Mouse (Mus musculus): ENCODE results near the gene Kansl1l. TPM values are rescaled to one million over a fixed set of nuclear protein-coding genes. Genes with fewer than 3 reads are reported as not detected.
"Not testable (repeated sequence)": the region's sequence is repeated elsewhere in the genome, so short reads cannot be mapped to it uniquely, and the experiment has no call there.

The Kansl1l gene
- polyA plus RNA-seq, 1 experiment from 2014 or later, result 11.2 TPM

- Histone ChIP-seq H3K9me3 (ENCODE audit: low read length) (no peaks in the 10 kb centered on the region), H3K27ac (ENCODE audit: low read length) (no peak overlapping the region), H3K4me3 (ENCODE audit: low read depth, low read length) (no peak overlapping the region), H3K27me3 (replicated peaks; ENCODE audit: insufficient read depth, low read length) (no peaks in the 10 kb centered on the region), H3K36me3 (ENCODE audit: insufficient read depth, low read length) (peaks cover 7% of the 10 kb centered on the region; the same call in 1 of the 2 replicates), H3K4me1 (ENCODE audit: insufficient read depth, low read depth, low read length) (no peaks in the 10 kb centered on the region), H3K4me2 (replicated peaks; ENCODE audit: low read depth, low read length) (no peak overlapping the region), H3K9ac (replicated peaks; ENCODE audit: low read depth) (no peak overlapping the region)
- WGBS, result 69% methylated on average over 6 of the region's 6 CpGs
- no peak for TF ChIP-seq EP300 (IDR thresholded peaks at IDR 0.05)
- ATAC-seq (no peak), DNase-seq (ENCODE audit: low spot score) (no peak)
Measured at GRCm38 (mm10) chr1:66704523-66704922, 112.8 kb downstream of the Kansl1l start.

DNA sequence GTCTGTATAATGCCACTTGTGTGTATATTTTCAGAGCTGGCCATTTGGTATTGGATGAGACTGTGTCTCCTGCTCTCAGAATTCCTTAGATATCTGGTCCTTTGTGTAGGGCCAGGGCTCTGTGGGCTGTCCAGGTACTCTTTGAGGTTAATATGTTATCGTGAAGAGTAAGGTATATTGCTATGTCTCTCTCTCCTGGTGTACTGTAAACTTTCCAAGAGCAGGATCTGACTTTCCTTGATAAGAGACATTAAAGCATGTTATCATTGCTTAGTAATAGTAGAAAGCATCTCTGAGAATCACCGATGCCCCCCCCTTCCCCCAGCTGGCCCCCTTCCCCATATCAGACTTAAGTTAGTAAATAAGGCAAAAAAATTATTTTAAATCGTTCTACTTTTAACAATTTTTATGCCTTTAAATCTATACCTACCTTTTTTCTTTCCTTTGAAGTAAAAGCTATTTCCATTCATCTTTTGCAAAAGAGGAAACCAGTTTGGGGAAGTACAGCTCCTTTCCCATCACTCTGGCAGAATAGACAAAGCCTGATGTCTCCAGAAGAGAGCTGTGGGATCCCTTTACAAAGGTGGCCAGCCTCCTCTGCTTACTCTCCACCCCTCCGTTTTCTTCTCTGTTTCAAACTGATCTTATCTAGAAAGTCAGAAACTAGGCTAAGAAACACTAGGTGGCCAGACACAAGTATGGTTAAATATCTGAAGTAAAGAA is 114.6 kb downstream of the Kansl1l start:
- Histone ChIP-seq H3K27ac (ENCODE audit: low read length) (no peak overlapping the region), H3K9me3 (ENCODE audit: low read length) (no peaks in the 10 kb centered on the region), H3K27me3 (replicated peaks; ENCODE audit: insufficient read depth, low read length) (no peaks in the 10 kb centered on the region), H3K36me3 (ENCODE audit: insufficient read depth, low read length) (peaks cover 7% of the 10 kb centered on the region; the same call in 1 of the 2 replicates), H3K4me2 (replicated peaks; ENCODE audit: low read depth, low read length) (no peak overlapping the region), H3K4me1 (ENCODE audit: insufficient read depth, low read depth, low read length) (no peaks in the 10 kb centered on the region), H3K9ac (replicated peaks; ENCODE audit: low read depth) (no peak overlapping the region), H3K4me3 (ENCODE audit: low read depth, low read length) (no peak overlapping the region)
- no peak for ATAC-seq
- no peak for TF ChIP-seq CTCF (IDR thresholded peaks at IDR 0.05)
- no peak for TF ChIP-seq EP300 (IDR thresholded peaks at IDR 0.05)
- 76% methylated on average over 4 of the region's 4 CpGs for WGBS
- no peak for DNase-seq (ENCODE audit: low spot score)

DNA sequence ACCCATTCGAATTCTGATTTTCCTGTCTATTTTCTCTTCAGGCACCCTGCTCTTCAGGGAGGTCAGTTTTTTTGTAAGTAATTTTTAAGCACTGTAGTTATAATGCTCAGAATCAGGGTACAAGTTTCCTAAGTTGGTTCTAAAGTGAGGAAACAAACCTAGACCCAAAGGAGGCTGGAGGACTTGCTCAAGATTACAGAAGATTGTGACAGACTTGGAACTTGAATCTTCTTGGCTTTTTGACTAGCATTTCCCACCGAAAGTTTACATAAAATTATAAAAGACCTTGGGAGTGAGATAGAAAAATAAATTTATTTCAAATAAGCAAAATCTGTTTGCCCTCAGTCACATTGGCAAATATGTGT is 115.8 kb downstream of the Kansl1l start:
- 11% methylated on average over 2 of the region's 2 CpGs for WGBS
- DNase-seq (ENCODE audit: low spot score) (peak; percentile 82), ATAC-seq (no peak)

GRCm38 (mm10) chr1:66700693-66701575 is 116.4 kb downstream of the Kansl1l start, which contains the start of gene Rpe:
TSS of gene Rpe (plus strand) at chr1:66700831.
- TF ChIP-seq CTCF (IDR thresholded peaks at IDR 0.05) (peak; percentile 40; the same call in 1 of the 2 replicates), EP300 (IDR thresholded peaks at IDR 0.05) (no peak)
- WGBS, result under 1% methylated on average over 68 of the region's 73 CpGs
- Histone ChIP-seq H3K4me3 (ENCODE audit: low read depth, low read length) (peak within 1 kb of the TSS; percentile 75), H3K9me3 (ENCODE audit: low read length) (no peaks in the 10 kb centered on the region), H3K27me3 (replicated peaks; ENCODE audit: insufficient read depth, low read length) (no peaks in the 10 kb centered on the region), H3K4me2 (replicated peaks; ENCODE audit: low read depth, low read length) (peak within 1 kb of the TSS; percentile 70), H3K4me1 (ENCODE audit: insufficient read depth, low read depth, low read length) (no peaks in the 10 kb centered on the region), H3K9ac (replicated peaks; ENCODE audit: low read depth) (peak within 1 kb of the TSS; percentile 68), H3K27ac (ENCODE audit: low read length) (peak within 1 kb of the TSS; percentile 82), H3K36me3 (ENCODE audit: insufficient read depth, low read length) (no peaks in the 10 kb centered on the region)
- DNase-seq (ENCODE audit: low spot score), result peak; percentile 97
- ATAC-seq, result peak; percentile 100

More for the DNA sequence above, 115.8 kb downstream of the Kansl1l start:
- Histone ChIP-seq H3K4me3 (ENCODE audit: low read depth, low read length) (peak overlapping the region; percentile 75), H3K27ac (ENCODE audit: low read length) (peak overlapping the region; percentile 82; the same call in 1 of the 2 replicates), H3K9me3 (ENCODE audit: low read length) (no peaks in the 10 kb centered on the region), H3K4me2 (replicated peaks; ENCODE audit: low read depth, low read length) (peak overlapping the region; percentile 70), H3K4me1 (ENCODE audit: insufficient read depth, low read depth, low read length) (no peaks in the 10 kb centered on the region), H3K9ac (replicated peaks; ENCODE audit: low read depth) (peak overlapping the region; percentile 68; the same call in 1 of the 2 replicates), H3K27me3 (replicated peaks; ENCODE audit: insufficient read depth, low read length) (no peaks in the 10 kb centered on the region), H3K36me3 (ENCODE audit: insufficient read depth, low read length) (peaks cover 3% of the 10 kb centered on the region; the same call in 1 of the 2 replicates)
- TF ChIP-seq CTCF (IDR thresholded peaks at IDR 0.05) (no peak), EP300 (IDR thresholded peaks at IDR 0.05) (0 out of 2 replicates have a peak, but pooled peaks have one; percentile 18)

DNA sequence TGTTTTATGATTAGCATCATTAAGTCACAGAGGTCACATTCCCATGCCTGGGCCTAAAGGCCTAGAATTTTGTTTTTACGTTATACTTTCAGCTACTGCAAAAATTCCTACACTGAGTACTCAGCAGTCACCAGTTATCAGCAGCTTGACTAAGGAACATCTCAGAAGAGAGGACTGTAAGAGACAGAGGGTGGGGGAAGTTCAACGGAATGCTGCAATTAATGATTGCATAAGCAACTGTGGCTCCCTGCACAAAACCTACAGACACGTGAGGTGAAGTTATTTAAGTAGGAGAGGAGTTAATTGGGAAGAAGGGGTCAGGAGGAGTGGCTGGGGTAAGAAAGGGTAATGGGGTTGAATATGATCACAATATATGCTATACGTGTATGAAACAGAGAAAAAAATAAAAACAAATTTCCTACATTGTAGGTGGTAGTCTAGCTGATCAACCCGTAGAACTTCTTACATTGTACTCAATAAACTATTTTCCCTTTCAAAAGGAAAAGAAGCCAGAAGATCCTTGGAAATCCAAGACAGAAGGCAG is 117.1 kb downstream of the Kansl1l start:
- no peaks in the 10 kb centered on the region for H3K9me3 ChIP-seq (ENCODE audit: low read length)
- H3K27ac ChIP-seq (ENCODE audit: low read length), result no peak overlapping the region
- peak overlapping the region; percentile 68; the same call in 1 of the 2 replicates for H3K9ac ChIP-seq (replicated peaks; ENCODE audit: low read depth)
- peak; percentile 46 for DNase-seq (ENCODE audit: low spot score)
- no peaks in the 10 kb centered on the region for H3K4me1 ChIP-seq (ENCODE audit: insufficient read depth, low read depth, low read length)
- WGBS, result 42% methylated on average over 5 of the region's 5 CpGs
- no peaks in the 10 kb centered on the region for H3K27me3 ChIP-seq (replicated peaks; ENCODE audit: insufficient read depth, low read length)
- ATAC-seq, result peak; percentile 3; the same call in 1 of the 2 replicates
- TF ChIP-seq CTCF (IDR thresholded peaks at IDR 0.05) (no peak), EP300 (IDR thresholded peaks at IDR 0.05) (no peak)
- H3K36me3 ChIP-seq (ENCODE audit: insufficient read depth, low read length), result no peaks in the 10 kb centered on the region
- H3K4me2 ChIP-seq (replicated peaks; ENCODE audit: low read depth, low read length), result peak overlapping the region; percentile 70
- H3K4me3 ChIP-seq (ENCODE audit: low read depth, low read length), result peak overlapping the region; percentile 75

DNA sequence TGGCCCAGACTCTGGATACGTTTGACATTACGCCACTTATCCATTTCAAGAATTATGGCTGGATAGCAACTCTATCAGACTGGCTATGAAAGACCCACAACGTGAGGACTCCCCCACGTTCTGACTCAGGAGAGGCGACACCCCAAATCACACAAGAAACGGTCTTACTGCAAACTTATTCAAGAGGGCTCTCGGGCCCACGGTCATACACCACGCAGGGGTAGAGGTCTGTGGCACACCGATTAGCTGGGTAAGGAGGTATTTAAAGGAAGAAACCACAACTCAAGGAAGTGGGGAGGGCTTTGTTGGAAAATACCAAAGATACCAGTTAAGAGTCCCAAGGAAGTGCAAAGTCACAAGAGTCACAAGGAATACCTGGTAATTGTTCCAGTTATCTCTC is 117.7 kb downstream of the Kansl1l start:
- H3K27ac ChIP-seq (ENCODE audit: low read length); H3K27me3 ChIP-seq (replicated peaks; ENCODE audit: insufficient read depth, low read length); H3K9me3 ChIP-seq (ENCODE audit: low read length); H3K9ac ChIP-seq (replicated peaks; ENCODE audit: low read depth); DNase-seq (ENCODE audit: low spot score); H3K36me3 ChIP-seq (ENCODE audit: insufficient read depth, low read length); H3K4me2 ChIP-seq (replicated peaks; ENCODE audit: low read depth, low read length); ATAC-seq; H3K4me1 ChIP-seq (ENCODE audit: insufficient read depth, low read depth, low read length); H3K4me3 ChIP-seq (ENCODE audit: low read depth, low read length): not testable (repeated sequence)
- WGBS, result 85% methylated on average over 10 of the region's 10 CpGs

Data from lung, postnatal 0 days (tissue).